Comparison of ENCODE assay signal across 14 mouse cellular contexts in the genomic region with DNA sequence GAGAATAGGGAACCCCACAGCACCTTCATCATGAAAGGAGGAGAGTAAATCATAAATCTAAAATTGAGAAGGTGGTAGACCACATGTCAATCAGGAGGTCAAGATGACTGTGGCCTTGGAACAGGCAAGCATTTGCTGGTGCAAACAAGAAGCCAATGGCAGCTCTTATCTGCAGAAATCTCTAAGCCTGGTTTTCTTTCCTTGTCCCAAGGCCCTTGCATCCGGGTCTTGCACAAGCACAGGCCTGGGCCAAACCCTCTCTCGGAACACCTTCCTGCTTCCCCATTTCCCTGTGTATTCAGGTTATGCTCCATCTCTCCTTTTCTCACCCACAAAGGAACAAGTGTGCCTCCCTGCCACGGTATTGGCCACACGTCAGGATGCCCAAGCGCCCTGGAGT. TPM values are rescaled to one million over a fixed set of nuclear protein-coding genes. Genes with fewer than 3 reads are reported as not detected.
DNase-seq lines count a peak whose midpoint lies in the region; ATAC-seq and TF ChIP-seq lines count a peak whose summit lies in the region.
"Had no signal": no experiment of that assay in that cellular context is flagged by ENCODE, and none has a peak within 500 bp of the region (broad histone marks: within the 10 kb centered on the region; RNA-seq: fewer than 3 reads in every experiment).

No protein-coding gene starts in this region.

- H3K4me2 ChIP-seq in heart, embryonic 14.5 days (ENCODE audit: low read length): peak overlapping the region; percentile 60; the same call in 1 of the 2 replicates
- H3K4me2 ChIP-seq in lung, postnatal 0 days (replicated peaks; ENCODE audit: low read depth, low read length): no peak overlapping the region
- H3K4me2 ChIP-seq: forebrain, embryonic 13.5 days had no signal

- H3K27ac ChIP-seq in heart, embryonic 14.5 days (replicated peaks in 1 of 2; ENCODE audit: control insufficient read depth in 1 of 2, insufficient read depth in 1 of 2, low read depth in 2 of 2, low read length in 2 of 2): peak overlapping the region in 1 of 2 experiments; percentile 68; a peak in 2 of 4 replicates
- H3K27ac ChIP-seq in lung, postnatal 0 days (ENCODE audit: low read length): no peak overlapping the region
- peak overlapping the region; percentile 7; the same call in 1 of the 2 replicates for H3K27ac ChIP-seq in brown adipose tissue, adult 24 weeks (replicated peaks; ENCODE audit: low read depth, low read length)
- H3K27ac ChIP-seq in small intestine, adult 2 months (ENCODE audit: insufficient read depth, low read depth, low read length): peak overlapping the region; percentile 89
- no peak overlapping the region for H3K27ac ChIP-seq in cerebellum, adult 2 months (ENCODE audit: insufficient read depth, low read length)
- H3K27ac ChIP-seq: forebrain, embryonic 13.5 days; layer of hippocampus, adult 2 months had no signal

- TF ChIP-seq EP300 in lung, postnatal 0 days (IDR thresholded peaks at IDR 0.05): no peak

- no peak for DNase-seq in heart, adult 18-20 months
- peak; percentile 58 for DNase-seq in lung, postnatal 0 days (ENCODE audit: low spot score)
- no peak for DNase-seq in lung, adult 2 months
- no peak for DNase-seq in cerebellum, adult 2 months
- no peak for DNase-seq in gastrocnemius, postnatal 10 days
- DNase-seq: gastrocnemius, postnatal 36 days; left cerebral cortex, postnatal 4 days; thymus, postnatal 4 days had no signal

- no peak overlapping the region; the same call in 1 of the 2 replicates for H3K9ac ChIP-seq in heart, embryonic 14.5 days (ENCODE audit: low read length)
- no peak overlapping the region for H3K9ac ChIP-seq in lung, postnatal 0 days (replicated peaks; ENCODE audit: low read depth)
- H3K9ac ChIP-seq: forebrain, embryonic 13.5 days had no signal

- WGBS in heart, embryonic 14.5 days: 85% methylated on average over 5 of the region's 5 CpGs
- WGBS in lung, postnatal 0 days: 70% methylated on average over 5 of the region's 5 CpGs
- WGBS in lung, adult 2 months: 70% methylated on average over 5 of the region's 5 CpGs
- WGBS in small intestine, adult 2 months: 50% methylated on average over 5 of the region's 5 CpGs
- WGBS in cerebellum, adult 2 months: 92% methylated on average over 5 of the region's 5 CpGs

- H3K27me3 ChIP-seq in heart, embryonic 14.5 days (ENCODE audit: control insufficient read depth, insufficient read depth, low read length): no peaks in the 10 kb centered on the region
- H3K27me3 ChIP-seq in lung, postnatal 0 days (replicated peaks; ENCODE audit: insufficient read depth, low read length): no peaks in the 10 kb centered on the region
- no peaks in the 10 kb centered on the region for H3K27me3 ChIP-seq in small intestine, adult 2 months (ENCODE audit: control insufficient read depth, insufficient read depth, low read length)
- H3K27me3 ChIP-seq in cerebellum, adult 2 months (ENCODE audit: control insufficient read depth, insufficient read depth, low read length): no peaks in the 10 kb centered on the region
- H3K27me3 ChIP-seq: forebrain, embryonic 13.5 days had no signal

- TF ChIP-seq CTCF in lung, postnatal 0 days (IDR thresholded peaks at IDR 0.05): no peak
- no peak for TF ChIP-seq CTCF in lung, adult 2 months (IDR thresholded peaks at IDR 0.05; ENCODE audit: insufficient read depth, low read length)
- TF ChIP-seq CTCF in small intestine, adult 2 months (IDR thresholded peaks at IDR 0.05; ENCODE audit: extremely low read depth, insufficient read length, insufficient replicate concordance, low read depth, low read length): no peak
- no peak for TF ChIP-seq CTCF in cerebellum, adult 2 months (IDR thresholded peaks at IDR 0.05; ENCODE audit: borderline replicate concordance, insufficient read depth, low read depth, low read length)

- ATAC-seq in heart, embryonic 14.5 days (ENCODE audit: insufficient number of reproducible peaks, insufficient read depth, low FRiP score, low read depth): no peak
- ATAC-seq in lung, postnatal 0 days: 0 out of 2 replicates have a peak, but pooled peaks have one; percentile 10
- ATAC-seq: forebrain, embryonic 13.5 days; hindbrain, embryonic 16.5 days had no signal

- H3K4me1 ChIP-seq in heart, embryonic 14.5 days (ENCODE audit: control insufficient read depth in 2 of 2, insufficient read depth in 2 of 2, low read length in 2 of 2): peaks cover 15 to 22% of the 10 kb centered on the region in 2 experiments; a peak in 3 of 4 replicates
- peaks cover 3% of the 10 kb centered on the region; the same call in 1 of the 2 replicates for H3K4me1 ChIP-seq in lung, postnatal 0 days (ENCODE audit: insufficient read depth, low read depth, low read length)
- peaks cover 2% of the 10 kb centered on the region; the same call in 1 of the 2 replicates for H3K4me1 ChIP-seq in lung, adult 2 months (ENCODE audit: control insufficient read depth, insufficient read depth, low read length)
- H3K4me1 ChIP-seq in brown adipose tissue, adult 24 weeks (ENCODE audit: control insufficient read depth, insufficient read depth, insufficient read length, low read length): no peaks in the 10 kb centered on the region
- peaks cover 43% of the 10 kb centered on the region for H3K4me1 ChIP-seq in small intestine, adult 2 months (ENCODE audit: control insufficient read depth, insufficient read depth, insufficient read length, low read length)
- H3K4me1 ChIP-seq in cerebellum, adult 2 months (ENCODE audit: control insufficient read depth, insufficient read depth, low read length): no peaks in the 10 kb centered on the region

- no peaks in the 10 kb centered on the region for H3K36me3 ChIP-seq in heart, embryonic 14.5 days (ENCODE audit: control insufficient read depth, insufficient read depth, low read length)
- no peaks in the 10 kb centered on the region for H3K36me3 ChIP-seq in lung, postnatal 0 days (ENCODE audit: insufficient read depth, low read length)
- no peaks in the 10 kb centered on the region for H3K36me3 ChIP-seq in small intestine, adult 2 months (ENCODE audit: control insufficient read depth, insufficient read depth, low read length)

- no peak for TF ChIP-seq POLR2A in lung, adult 2 months (IDR thresholded peaks at IDR 0.05; ENCODE audit: borderline replicate concordance, extremely low read depth, low read depth, low read length)
- no peak for TF ChIP-seq POLR2A in small intestine, adult 2 months (IDR thresholded peaks at IDR 0.05; ENCODE audit: low read depth, low read length)
- no peak for TF ChIP-seq POLR2A in cerebellum, adult 2 months (IDR thresholded peaks at IDR 0.05; ENCODE audit: borderline replicate concordance, insufficient read depth, low read length)

- H3K4me3 ChIP-seq in heart, embryonic 14.5 days (ENCODE audit: control insufficient read depth in 1 of 2, insufficient read depth in 1 of 2, low read depth in 1 of 2, low read length in 2 of 2): no peak overlapping the region
- no peak overlapping the region for H3K4me3 ChIP-seq in lung, postnatal 0 days (ENCODE audit: low read depth, low read length)
- H3K4me3 ChIP-seq in lung, adult 2 months (replicated peaks; ENCODE audit: extremely low read depth, low read depth, low read length): no peak overlapping the region
- no peak overlapping the region for H3K4me3 ChIP-seq in brown adipose tissue, adult 24 weeks (ENCODE audit: insufficient read depth, low read depth, low read length)
- H3K4me3 ChIP-seq in small intestine, adult 2 months (ENCODE audit: low read depth, low read length): no peak overlapping the region
- no peak overlapping the region for H3K4me3 ChIP-seq in cerebellum, adult 2 months (replicated peaks; ENCODE audit: insufficient read depth, low read depth, low read length)
- H3K4me3 ChIP-seq: forebrain, embryonic 13.5 days; layer of hippocampus, adult 2 months had no signal

- H3K9me3 ChIP-seq in heart, embryonic 14.5 days (ENCODE audit: control insufficient read depth, low read length): no peaks in the 10 kb centered on the region
- H3K9me3 ChIP-seq in lung, postnatal 0 days (ENCODE audit: low read length): no peaks in the 10 kb centered on the region
- H3K9me3 ChIP-seq: forebrain, embryonic 13.5 days had no signal

RNA-seq across cellular contexts. Expression of gene Tns3, which starts 35.0 kb away (rescaled TPM):
- 9.3 and 14.1 TPM in 2 replicates for polyA plus RNA-seq in heart, embryonic 14.5 days (2014; fragmentation: Nextera tagmentation; extraction: Ambion mirVana)
- 10 to 100 TPM; 22.3 to 23.2 TPM for total RNA-seq in heart, adult 18-20 months (2021)
- 34.9 and 37.5 TPM in 2 replicates for polyA plus RNA-seq in lung, postnatal 0 days (2015; fragmentation: Nextera tagmentation; extraction: Ambion mirVana)
- 160 and 164 TPM in 2 replicates for polyA plus RNA-seq in lung, adult 2 months (2012; rRNA removed)
- 3.0 TPM in 2 replicates for polyA plus RNA-seq in brown adipose tissue, adult 24 weeks (2012; ENCODE audit: insufficient read depth, insufficient read length, missing spikeins)
- polyA plus RNA-seq in small intestine, adult 2 months (2012; rRNA removed): 13.3 and 24.9 TPM in 2 replicates
- 29.2 and 34.2 TPM in 2 replicates for polyA plus RNA-seq in cerebellum, adult 2 months (2012; rRNA removed)
- 10 to 100 TPM; 16.7 to 21.3 TPM for total RNA-seq in gastrocnemius, postnatal 10 days (2021)

Comparison
In these comparisons a context has a peak if more than half of its experiments do, and no peak if none do; other contexts are left out.
1. H3K27ac ChIP-seq: peak in brown adipose tissue, adult 24 weeks (single experiment) and small intestine, adult 2 months (single experiment); none in lung, postnatal 0 days (single experiment) and cerebellum, adult 2 months (single experiment).